Mouse (Mus musculus) embryonic facial prominence, embryonic 15.5 days (tissue): Measurements from ENCODE around the gene Sept14. TPM values are rescaled to one million over a fixed set of nuclear protein-coding genes. Genes with fewer than 3 reads are reported as not detected.

ENCODE experiments used
- ATAC-seq: fragments of 200-750 bp; cut with Nextera tagmentation; 2 replicates; pipeline ENCODE4 v1.8.0; 2017; ENCODE audit warnings: low read depth, moderate TSS enrichment; ENCODE audit not compliant: insufficient number of reproducible peaks, low FRiP score, low TSS enrichment
- H3K27ac ChIP-seq: fragments of 300-500 bp; sonication (generic); replicated peaks from 2 replicates; pipeline ENCODE4 v1.5.1; 2015; ENCODE audit warnings: mild to moderate bottlenecking, inconsistent platforms
- H3K27me3 ChIP-seq: fragments of 300-500 bp; sonication (generic); 2 replicates; pipeline ENCODE4 v1.6.1; 2015; ENCODE audit warnings: inconsistent platforms
- H3K36me3 ChIP-seq: fragments of 300-500 bp; sonication (generic); 2 replicates; pipeline ENCODE4 v1.6.1; 2015; ENCODE audit warnings: mild to moderate bottlenecking, inconsistent platforms
- H3K4me1 ChIP-seq: fragments of 300-500 bp; sonication (generic); 2 replicates; pipeline ENCODE4 v1.6.1; 2015; ENCODE audit warnings: inconsistent platforms
- H3K4me2 ChIP-seq: fragments of 300-500 bp; sonication (generic); replicated peaks from 2 replicates; pipeline ENCODE4 v1.6.1; 2015; ENCODE audit warnings: mild to moderate bottlenecking, inconsistent platforms
- H3K4me3 ChIP-seq: fragments of 300-500 bp; sonication (generic); replicated peaks from 2 replicates; pipeline ENCODE4 v1.5.1; 2015; ENCODE audit warnings: mild to moderate bottlenecking, inconsistent platforms
- H3K9ac ChIP-seq: fragments of 300-500 bp; sonication (generic); 2 replicates; pipeline ENCODE4 v1.6.1; 2015; ENCODE audit warnings: inconsistent platforms
- H3K9me3 ChIP-seq: fragments of 300-500 bp; sonication (generic); replicated peaks from 2 replicates; pipeline ENCODE4 v1.6.1; 2016; ENCODE audit warnings: inconsistent platforms
- WGBS: fragments of 180-500 bp; shearing (Covaris S2); methylation state at CpG from one replicate; pipeline ENCODE4 v1.1.7; 2015; 5-methylcytosine and 5-hydroxymethylcytosine counted together
- polyA plus RNA-seq: library from polyadenylated mRNA; unstranded; fragments of >200 nt; fragmentation: Nextera tagmentation; extraction: Ambion mirVana; gene quantifications from 2 replicates; pipeline ENCODE4 v1.2.1, GENCODE M21; 2015

Gene Sept14
- polyA plus RNA-seq, 1 experiment from 2014 or later = not detected

DNA sequence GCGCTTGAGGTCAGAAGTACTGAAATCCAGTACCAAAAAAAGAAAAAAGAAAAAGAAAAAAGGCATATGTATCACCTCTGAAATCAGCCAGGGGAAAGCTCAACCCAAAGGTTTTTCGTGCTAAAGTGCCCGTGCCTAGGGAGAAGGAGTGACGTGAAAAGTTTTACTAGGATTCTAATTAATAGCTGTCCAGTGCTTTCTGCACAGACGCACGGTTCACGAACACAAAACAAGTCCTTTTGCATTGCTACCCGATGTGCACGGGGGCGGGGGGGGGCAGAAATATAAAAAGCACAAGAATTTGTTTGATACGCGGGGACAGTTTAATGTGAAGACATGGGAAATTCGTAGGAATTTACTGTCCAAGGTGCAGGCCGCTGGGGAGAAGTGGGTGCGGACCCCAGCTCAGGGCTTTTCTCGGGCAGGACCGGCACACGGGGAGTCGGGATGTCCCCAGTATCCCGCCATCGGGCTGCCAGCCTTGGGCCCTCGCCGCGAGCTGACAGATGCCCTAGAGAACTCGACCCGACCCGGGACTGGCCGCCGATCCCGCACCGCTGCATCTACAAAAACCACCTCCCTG is 38.8 kb downstream of the Sept14 start:
- Histone ChIP-seq H3K36me3 (no peaks in the 10 kb centered on the region), H3K4me3 (peak overlapping the region; percentile 72), H3K27me3 (no peaks in the 10 kb centered on the region), H3K4me1 (0 out of 2 replicates have a peak, but pooled peaks cover 7% of the 10 kb centered on the region), H3K27ac (peak overlapping the region; percentile 25; the same call in 1 of the 2 replicates), H3K4me2 (peak overlapping the region; percentile 68), H3K9me3 (no peaks in the 10 kb centered on the region), H3K9ac (peak overlapping the region; percentile 71)
- ATAC-seq = 0 out of 2 replicates have a peak, but pooled peaks have one; percentile 54
- under 1% methylated on average over 31 of the region's 31 CpGs for WGBS

DNA sequence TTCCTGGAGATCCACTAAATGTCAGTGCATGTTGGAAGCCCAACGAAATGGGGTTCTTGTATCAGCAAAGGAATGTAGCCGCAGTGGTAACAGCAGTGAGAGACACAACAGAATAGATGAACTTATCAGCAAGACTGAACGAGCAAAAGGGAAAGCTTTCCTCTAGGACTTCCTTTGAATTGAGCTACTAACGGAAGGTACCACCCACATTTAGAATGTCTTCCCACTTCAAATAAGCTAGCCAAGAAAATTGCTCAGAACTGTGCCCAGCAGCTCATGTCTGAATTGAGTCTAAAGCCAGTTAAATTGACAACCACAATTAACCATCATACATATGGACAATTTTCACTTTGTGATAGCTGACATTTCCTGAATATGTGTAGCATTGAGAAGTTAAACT is 40.5 kb downstream of the Sept14 start:
- no peak overlapping the region for H3K4me3 ChIP-seq
- H3K4me2 ChIP-seq = no peak overlapping the region
- no peak overlapping the region for H3K9ac ChIP-seq
- H3K27ac ChIP-seq = no peak overlapping the region
- 90% methylated on average over 4 of the region's 4 CpGs for WGBS
- no peaks in the 10 kb centered on the region for H3K9me3 ChIP-seq
- no peak for ATAC-seq
- H3K4me1 ChIP-seq = 0 out of 2 replicates have a peak, but pooled peaks cover 7% of the 10 kb centered on the region
- H3K36me3 ChIP-seq = no peaks in the 10 kb centered on the region
- H3K27me3 ChIP-seq = no peaks in the 10 kb centered on the region

- Histone ChIP-seq H3K4me2 (no peak overlapping the region), H3K27me3 (no peaks in the 10 kb centered on the region), H3K9me3 (no peaks in the 10 kb centered on the region), H3K36me3 (no peaks in the 10 kb centered on the region), H3K27ac (no peak overlapping the region), H3K4me3 (no peak overlapping the region), H3K4me1 (0 out of 2 replicates have a peak, but pooled peaks cover 7% of the 10 kb centered on the region), H3K9ac (no peak overlapping the region)
- no peak for ATAC-seq
- 87% methylated on average over 10 of the region's 10 CpGs for WGBS
Observed at GRCm38 (mm10) chr5:129666271-129666909, 41.9 kb downstream of the Sept14 start.

DNA sequence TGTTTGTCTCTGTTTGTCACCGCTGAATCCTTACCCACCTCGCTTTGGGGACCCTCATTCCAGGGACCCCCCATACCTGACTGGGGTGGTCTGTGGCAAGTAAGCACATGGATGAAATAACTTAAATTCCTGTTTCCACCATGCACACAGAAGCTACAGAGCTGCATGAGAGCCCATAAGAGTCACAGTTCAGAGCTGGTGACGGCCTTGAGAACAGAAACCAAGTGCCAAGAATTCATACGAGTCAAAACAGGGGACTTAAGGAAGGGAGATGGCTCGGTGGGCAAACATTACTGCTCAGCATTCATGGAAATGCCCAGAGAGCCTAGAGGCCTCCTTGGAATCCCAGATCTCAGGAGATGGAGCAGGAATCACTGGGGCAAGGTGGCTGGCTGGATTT is 44.2 kb downstream of the Sept14 start:
- 0 out of 2 replicates have a peak, but pooled peaks cover 4% of the 10 kb centered on the region for H3K4me1 ChIP-seq
- H3K27me3 ChIP-seq = no peaks in the 10 kb centered on the region
- ATAC-seq = no peak
- no peak overlapping the region for H3K4me2 ChIP-seq
- no peak overlapping the region for H3K4me3 ChIP-seq
- 86% methylated on average over 5 of the region's 5 CpGs for WGBS
- H3K36me3 ChIP-seq = peaks cover 15% of the 10 kb centered on the region
- no peaks in the 10 kb centered on the region for H3K9me3 ChIP-seq
- no peak overlapping the region for H3K9ac ChIP-seq
- H3K27ac ChIP-seq = no peak overlapping the region

DNA sequence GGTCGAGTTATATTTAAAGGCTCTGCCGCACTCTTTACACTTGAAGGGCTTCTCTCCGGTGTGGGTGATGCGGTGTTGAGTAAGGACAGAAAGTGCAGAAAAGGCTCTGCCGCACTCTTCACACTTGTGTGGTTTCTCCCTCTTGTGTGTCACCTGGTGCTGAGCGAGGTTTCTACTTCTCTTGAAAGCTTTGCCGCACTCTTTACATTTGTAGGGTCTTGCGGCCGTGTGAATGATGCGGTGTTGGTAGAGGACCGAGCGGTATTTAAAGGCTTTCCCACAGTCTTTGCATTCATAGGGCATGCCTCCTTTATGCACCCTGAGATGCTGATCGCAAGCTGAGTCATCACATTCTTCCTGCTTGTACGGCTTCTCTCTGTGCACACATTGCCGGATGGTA is 50.4 kb downstream of the Sept14 start:
- H3K27me3 ChIP-seq = no peaks in the 10 kb centered on the region
- H3K9me3 ChIP-seq = no peaks in the 10 kb centered on the region
- H3K36me3 ChIP-seq = peaks cover 53% of the 10 kb centered on the region
- ATAC-seq = no peak
- H3K4me1 ChIP-seq = no peaks in the 10 kb centered on the region
- no peak overlapping the region for H3K4me3 ChIP-seq
- H3K4me2 ChIP-seq = no peak overlapping the region
- 91% methylated on average over 15 of the region's 15 CpGs for WGBS
- no peak overlapping the region for H3K9ac ChIP-seq
- no peak overlapping the region for H3K27ac ChIP-seq

DNA sequence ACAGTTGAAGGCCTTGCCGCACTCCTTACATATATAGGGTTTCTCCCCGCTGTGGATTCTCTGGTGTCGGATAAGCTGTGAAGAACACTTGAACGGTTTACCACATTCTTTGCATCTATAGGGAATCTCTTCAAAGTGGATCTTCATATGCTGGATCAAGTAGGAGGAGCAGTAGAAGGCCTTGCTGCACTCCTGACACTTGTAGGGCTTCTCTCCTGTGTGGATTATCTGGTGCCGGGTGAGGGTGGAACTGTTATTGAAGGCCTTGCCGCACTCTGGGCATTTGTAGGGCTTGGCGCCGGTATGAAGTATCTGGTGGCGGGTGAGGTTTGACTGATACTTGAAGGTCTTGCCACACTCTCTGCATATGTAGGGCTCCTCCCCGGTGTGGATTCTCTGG is 51.3 kb downstream of the Sept14 start:
- Histone ChIP-seq H3K9ac (no peak overlapping the region), H3K4me3 (no peak overlapping the region), H3K4me1 (no peaks in the 10 kb centered on the region), H3K4me2 (no peak overlapping the region), H3K36me3 (peaks cover 53% of the 10 kb centered on the region), H3K27ac (no peak overlapping the region), H3K27me3 (no peaks in the 10 kb centered on the region), H3K9me3 (no peaks in the 10 kb centered on the region)
- 97% methylated on average over 10 of the region's 10 CpGs for WGBS
- ATAC-seq = no peak

- Histone ChIP-seq H3K4me1 (no peaks in the 10 kb centered on the region), H3K36me3 (peaks cover 6% of the 10 kb centered on the region), H3K27ac (no peak overlapping the region), H3K27me3 (no peaks in the 10 kb centered on the region), H3K4me2 (no peak overlapping the region), H3K4me3 (no peak overlapping the region), H3K9me3 (no peaks in the 10 kb centered on the region), H3K9ac (no peak overlapping the region)
- WGBS = 93% methylated on average over 5 of the region's 5 CpGs
- no peak for ATAC-seq
Observed at GRCm38 (mm10) chr5:129650858-129651257, 57.5 kb downstream of the Sept14 start.

Other genes with a start within 250 kb of the Sept14 start
- 53.4 and 53.7 TPM in 2 replicates for gene Sfswap, start 207.3 kb downstream of the Sept14 start, polyA plus RNA-seq
- gene Mmp17, start 124.3 kb downstream of the Sept14 start, polyA plus RNA-seq = 3.2 and 4.3 TPM in 2 replicates
- gene Zfp11, start 38.4 kb downstream of the Sept14 start, polyA plus RNA-seq = 4.5 and 5.5 TPM in 2 replicates
- 187 and 201 TPM in 2 replicates for gene Mrps17, start 7.0 kb upstream of the Sept14 start, polyA plus RNA-seq
- gene Nipsnap2, start 16.6 kb upstream of the Sept14 start, polyA plus RNA-seq = 103 and 104 TPM in 2 replicates
- 30.7 and 35.3 TPM in 2 replicates for gene Psph, start 78.9 kb upstream of the Sept14 start, polyA plus RNA-seq
- gene Sumf2, start 138.5 kb upstream of the Sept14 start, polyA plus RNA-seq = 58.5 and 63.3 TPM in 2 replicates
- gene Chchd2, start 179.0 kb upstream of the Sept14 start, polyA plus RNA-seq = 806 and 868 TPM in 2 replicates
- 5.8 and 5.9 TPM in 2 replicates for gene Zbed5, start 187.2 kb upstream of the Sept14 start, polyA plus RNA-seq
- gene Phkg1, start 190.0 kb upstream of the Sept14 start, polyA plus RNA-seq = 0.37 and 0.41 TPM in 2 replicates
- 3.6 and 4.7 TPM in 2 replicates for gene Nupr1l, start 200.0 kb upstream of the Sept14 start, polyA plus RNA-seq
- gene Vkorc1l1, start 233.5 kb upstream of the Sept14 start, polyA plus RNA-seq = 24.8 and 24.9 TPM in 2 replicates